9 mouse cellular contexts compared by ENCODE assay signal in genomic region chr10:81524051-81524605, GRCm38 (mm10). TPM values are rescaled to one million over a fixed set of nuclear protein-coding genes. Genes with fewer than 3 reads are reported as not detected.
A peak's percentile ranks its signal among the peaks of the same experiment; 100 is the strongest.
DNase-seq lines count a peak whose midpoint lies in the region; ATAC-seq and TF ChIP-seq lines count a peak whose summit lies in the region.
"Had no signal": no experiment of that assay in that cellular context is flagged by ENCODE, and none has a peak within 500 bp of the region (broad histone marks: within the 10 kb centered on the region; RNA-seq: fewer than 3 reads in every experiment).

Gene Gna15 (minus strand): TSS chr10:81524225.

- H3K27ac ChIP-seq in heart, embryonic 11.5 days (ENCODE audit: low read depth, low read length), result peak within 1 kb of the TSS; percentile 37
- no peak within 1 kb of the TSS; the same call in 1 of the 2 replicates for H3K27ac ChIP-seq in ES-E14 (ENCODE audit: insufficient read depth, low read depth, low read length, poor library complexity, severe bottlenecking)
- no peak within 1 kb of the TSS for H3K27ac ChIP-seq in heart, postnatal 0 days (ENCODE audit: low read depth)

- H3K9me3 ChIP-seq in heart, embryonic 11.5 days (replicated peaks; ENCODE audit: control insufficient read depth, low read length), result no peaks in the 10 kb centered on the region
- no peaks in the 10 kb centered on the region for H3K9me3 ChIP-seq in ES-E14 (ENCODE audit: control insufficient read depth, insufficient read depth, low read depth, low read length)
- H3K9me3 ChIP-seq in heart, postnatal 0 days (replicated peaks; ENCODE audit: control insufficient read depth, low read length), result no peaks in the 10 kb centered on the region

- no peak for TF ChIP-seq CTCF in heart, postnatal 0 days (IDR thresholded peaks at IDR 0.05; ENCODE audit: low read depth)

- DNase-seq in heart, postnatal 10 days, result no peak
- no peak for DNase-seq in ES-E14 (ENCODE audit: low read depth, low spot score)
- peak; percentile 17 for DNase-seq in heart, postnatal 0 days (ENCODE audit: low spot score)
- DNase-seq in lung, postnatal 10 days, result peak; percentile 50
- DNase-seq in adrenal gland, postnatal 25 days, result no peak
- DNase-seq in left cerebral cortex, adult 11 months (ENCODE audit: low spot score), result no peak
- no peak for DNase-seq in layer of hippocampus, postnatal 25 days (ENCODE audit: extremely low spot score in 1 of 2, low spot score in 1 of 2)

- TF ChIP-seq EP300 in heart, postnatal 0 days (IDR thresholded peaks at IDR 0.05; ENCODE audit: low read depth), result no peak

- H3K4me3 ChIP-seq in heart, embryonic 11.5 days (ENCODE audit: low read depth, low read length), result peak within 1 kb of the TSS; percentile 31
- peak within 1 kb of the TSS in 1 of 2 experiments; percentile 15; a peak in 2 of 4 replicates for H3K4me3 ChIP-seq in ES-E14 (ENCODE audit: insufficient read depth in 1 of 2, low read depth in 1 of 2, low read length in 2 of 2, poor library complexity in 1 of 2, severe bottlenecking in 1 of 2)
- H3K4me3 ChIP-seq in heart, postnatal 0 days (ENCODE audit: low read depth, low read length), result peak within 1 kb of the TSS; percentile 14; the same call in 1 of the 2 replicates

- intact Hi-C loops in heart, postnatal 10 days (cut with DNase I), result no loop called here

- H3K36me3 ChIP-seq in heart, embryonic 11.5 days (ENCODE audit: control insufficient read depth, insufficient read depth, low read length), result no peaks in the 10 kb centered on the region
- H3K36me3 ChIP-seq in ES-E14 (ENCODE audit: control insufficient read depth, insufficient read depth, low read length, poor library complexity, severe bottlenecking), result peaks cover 2% of the 10 kb centered on the region; the same call in 1 of the 2 replicates
- peaks cover 5% of the 10 kb centered on the region for H3K36me3 ChIP-seq in heart, postnatal 0 days (replicated peaks; ENCODE audit: control insufficient read depth, insufficient read depth, low read length)

- peaks cover 13% of the 10 kb centered on the region for H3K4me1 ChIP-seq in heart, embryonic 11.5 days (ENCODE audit: control insufficient read depth, insufficient read depth, low read length)
- H3K4me1 ChIP-seq in ES-E14 (ENCODE audit: control insufficient read depth in 2 of 2, insufficient read depth in 2 of 2, low read length in 2 of 2, poor library complexity in 1 of 2), result peaks cover 0 to 11% of the 10 kb centered on the region in 2 experiments; a peak in 1 of 4 replicates
- H3K4me1 ChIP-seq in heart, postnatal 0 days (ENCODE audit: control insufficient read depth, insufficient read depth), result no peaks in the 10 kb centered on the region; the same call in 1 of the 2 replicates

- in situ Hi-C loops in ES-E14 (cut with MboI; ENCODE audit: low sequenced_read_pairs in 2 of 2, unreplicated experiment in 2 of 2), result no loop called here

- peak within 1 kb of the TSS; percentile 58; the same call in 1 of the 2 replicates for H3K9ac ChIP-seq in heart, embryonic 11.5 days (ENCODE audit: low read depth, low read length)
- H3K9ac ChIP-seq in ES-E14 (ENCODE audit: insufficient read depth, low read depth, low read length, poor library complexity, severe bottlenecking), result peak within 1 kb of the TSS; percentile 12
- H3K9ac ChIP-seq in heart, postnatal 0 days (replicated peaks; ENCODE audit: low read depth, low read length), result 0 out of 2 replicates have a peak within 1 kb of the TSS, but pooled peaks have one; percentile 29

- 6% methylated on average over 6 of the region's 9 CpGs for WGBS in heart, embryonic 11.5 days (ENCODE audit: insufficient replicate concordance)
- 12% methylated on average over 9 of the region's 9 CpGs for WGBS in heart, postnatal 0 days

- H3K4me2 ChIP-seq in heart, embryonic 11.5 days, result peak within 1 kb of the TSS; percentile 63
- H3K4me2 ChIP-seq in heart, postnatal 0 days (ENCODE audit: low read depth, low read length), result peak within 1 kb of the TSS; percentile 7; the same call in 1 of the 2 replicates

- ATAC-seq in heart, embryonic 11.5 days (replicated peaks; ENCODE audit: insufficient number of reproducible peaks, low FRiP score, low TSS enrichment), result peak; percentile 41
- peak; percentile 25; the same call in 1 of the 2 replicates for ATAC-seq in heart, postnatal 0 days (ENCODE audit: insufficient read depth, low read depth)
- ATAC-seq: Patski had no signal

- H3K27me3 ChIP-seq in heart, embryonic 11.5 days (ENCODE audit: control insufficient read depth, insufficient read depth, low read length), result no peaks in the 10 kb centered on the region
- H3K27me3 ChIP-seq in heart, postnatal 0 days (ENCODE audit: control insufficient read depth, insufficient read depth, low read length), result no peaks in the 10 kb centered on the region; the same call in 1 of the 2 replicates
- H3K27me3 ChIP-seq: Patski had no signal

TF ChIP-seq in ES-E14, 5 proteins besides CTCF, POLR2A, EP300 and RAD21:
- no peak for TF ChIP-seq ZC3H11A (IDR thresholded peaks at IDR 0.05; ENCODE audit: borderline replicate concordance, low read depth, low read length)
- no peak for TF ChIP-seq MAFK (IDR thresholded peaks at IDR 0.05; ENCODE audit: insufficient read depth, low read depth, low read length)
- no peak for TF ChIP-seq CHD2 (IDR thresholded peaks at IDR 0.05; ENCODE audit: low read depth, low read length)
- TF ChIP-seq ZNF384 (IDR thresholded peaks at IDR 0.05; ENCODE audit: low read depth, low read length), result no peak
- TF ChIP-seq HCFC1 (IDR thresholded peaks at IDR 0.05; ENCODE audit: borderline replicate concordance, insufficient read depth, low read length), result no peak

RNA-seq across cellular contexts. Expression of gene Gna15, which starts in this region (rescaled TPM):
- 2.5 and 3.4 TPM in 2 replicates for polyA plus RNA-seq in heart, embryonic 11.5 days (2014; fragmentation: Nextera tagmentation; extraction: Ambion mirVana)
- under 1 TPM; 0.60 to 0.74 TPM for total RNA-seq in heart, postnatal 10 days (2021)
- 11.8 and 16.6 TPM in 2 replicates for total RNA-seq in ES-E14 (2012; rRNA removed)
- total RNA-seq in heart, postnatal 0 days (2014; rRNA removed; ENCODE audit: low replicate concordance), result 0.35 TPM in 1 of 2 replicates, not detected in the other
- polyA plus RNA-seq in heart, postnatal 0 days (2015; fragmentation: Nextera tagmentation; extraction: Ambion mirVana), result 0.59 and 0.63 TPM in 2 replicates
- total RNA-seq in adrenal gland, postnatal 25 days (2021), result 0.61 TPM in 1 of 2 replicates, not detected in the other
- 1 to 10 TPM; 2.4 to 3.2 TPM for total RNA-seq in layer of hippocampus, postnatal 25 days (2021)
- polyA plus RNA-seq: Patski had no signal

Comparison
In these comparisons a context has a peak if more than half of its experiments do, and no peak if none do; other contexts are left out.
1. Peak in DNase-seq, ATAC-seq, H3K4me3 ChIP-seq, H3K9ac ChIP-seq and H3K4me2 ChIP-seq in heart, postnatal 0 days; RNA of the gene not detected or under 1 TPM.